Mouse (Mus musculus) left cerebral cortex, adult 11 months (tissue): ENCODE data around the gene Adap1.
A peak's percentile ranks its signal among the peaks of the same experiment; 100 is the strongest.

ENCODE experiments used
- DNase-seq: peaks from one replicate; pipeline ENCODE4 v3.0.0; 2022; ENCODE audit warnings: low spot score

The Adap1 gene

DNA sequence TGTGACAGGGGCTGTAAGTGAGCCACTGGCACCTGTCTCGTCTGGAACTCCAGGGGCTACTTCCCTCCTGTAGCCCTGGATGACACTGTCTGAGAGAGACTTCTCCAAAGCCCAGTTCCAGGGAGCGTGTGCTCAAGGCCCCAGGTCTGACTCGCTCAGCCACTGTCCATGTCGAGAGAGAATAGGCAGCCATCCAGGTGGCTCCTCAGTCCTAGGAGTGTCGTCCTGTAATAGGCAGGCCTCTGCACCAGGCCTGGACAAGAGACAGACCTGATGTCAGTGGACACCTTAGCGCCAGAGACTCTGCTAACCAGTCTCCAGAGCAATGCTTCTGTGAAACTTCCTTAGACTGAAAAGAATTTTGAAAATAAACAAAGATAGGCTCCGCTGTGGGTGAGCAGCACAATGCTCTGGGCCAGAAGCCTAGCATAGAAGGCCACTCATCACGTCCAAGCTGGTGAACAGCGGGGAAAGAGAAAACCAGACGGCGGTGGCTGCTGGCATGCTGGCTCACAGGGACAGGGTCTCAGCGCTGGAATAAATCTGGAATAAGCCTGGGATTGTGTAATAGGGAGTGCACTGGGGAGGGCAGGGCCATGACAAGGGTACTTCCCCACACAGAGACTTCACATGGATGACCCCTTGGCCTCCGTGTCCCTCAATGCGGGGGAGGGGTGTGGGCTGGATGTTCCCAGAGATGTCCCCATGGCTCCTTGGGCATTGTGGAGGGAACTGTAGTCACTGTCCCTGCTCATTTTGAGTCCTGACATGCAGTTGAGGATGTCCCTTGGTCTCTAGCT, 39.1 kb downstream of the Adap1 start:
- DNase-seq, result no peak

DNA sequence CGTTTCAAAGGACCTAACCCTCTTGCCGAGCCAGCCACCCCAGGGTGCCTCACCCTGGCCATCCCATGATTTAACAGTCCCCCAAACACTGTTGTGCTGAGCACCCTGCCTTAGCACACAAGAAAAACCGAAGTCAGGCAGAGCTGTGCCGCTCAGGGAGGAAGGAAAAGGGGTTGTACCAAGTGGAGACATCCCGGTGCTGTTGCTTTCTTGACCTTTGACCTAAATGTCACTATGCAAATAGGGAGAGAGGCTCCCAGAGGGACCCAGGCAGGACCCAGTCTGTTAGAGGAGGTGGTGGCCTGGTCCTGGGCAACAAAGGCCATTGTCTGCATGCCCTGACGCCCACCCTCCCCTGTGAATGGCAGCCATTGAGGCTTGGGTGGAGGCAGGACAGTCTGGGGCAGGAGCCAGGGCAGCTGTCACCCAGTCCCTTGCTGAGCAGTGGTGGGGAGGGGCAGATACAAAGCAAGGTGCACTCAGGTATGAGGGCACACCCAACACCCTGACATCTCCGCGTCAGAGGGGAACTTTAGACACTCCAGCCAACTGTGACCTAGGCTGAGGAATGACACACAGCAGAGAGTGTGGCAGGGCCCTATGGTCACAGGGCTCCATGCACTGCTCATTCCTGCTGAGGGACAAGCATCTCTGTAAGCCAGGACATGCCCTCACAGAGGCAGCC, 39.9 kb downstream of the Adap1 start:
- DNase-seq, result no peak

DNA sequence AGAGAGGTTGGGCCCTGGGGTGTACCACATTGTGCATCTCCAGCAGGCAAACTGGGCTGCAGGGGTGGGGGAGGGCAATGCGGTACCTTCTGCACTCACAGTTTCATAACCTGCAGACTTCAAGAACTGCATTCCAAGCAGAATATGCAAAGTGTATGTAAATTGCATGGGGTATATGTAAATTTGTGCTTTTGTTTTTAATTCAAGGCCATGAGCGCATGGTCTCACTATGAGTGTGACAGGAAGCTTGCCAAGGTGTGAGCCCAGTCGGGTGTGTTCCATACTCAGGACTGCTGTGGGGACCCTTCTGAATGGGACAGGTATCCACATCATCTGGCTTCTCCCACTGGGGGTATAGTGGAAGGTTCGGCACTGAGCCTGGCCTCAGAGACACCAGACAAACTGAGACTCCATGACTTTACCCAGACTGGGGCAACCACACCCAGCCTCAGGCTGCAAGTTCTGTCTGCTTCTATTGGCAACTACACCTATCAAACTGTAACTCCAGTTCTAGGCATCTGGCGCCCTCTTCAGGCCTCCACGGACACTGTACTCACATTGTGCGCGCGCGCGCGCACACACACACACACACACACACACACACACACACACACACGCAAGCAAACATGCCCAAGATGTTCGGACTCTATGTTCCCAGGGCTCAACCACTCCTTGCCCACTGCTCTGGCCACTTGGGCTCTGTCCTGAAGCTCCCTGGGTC, 41.8 kb downstream of the Adap1 start:
- DNase-seq, result no peak

DNA sequence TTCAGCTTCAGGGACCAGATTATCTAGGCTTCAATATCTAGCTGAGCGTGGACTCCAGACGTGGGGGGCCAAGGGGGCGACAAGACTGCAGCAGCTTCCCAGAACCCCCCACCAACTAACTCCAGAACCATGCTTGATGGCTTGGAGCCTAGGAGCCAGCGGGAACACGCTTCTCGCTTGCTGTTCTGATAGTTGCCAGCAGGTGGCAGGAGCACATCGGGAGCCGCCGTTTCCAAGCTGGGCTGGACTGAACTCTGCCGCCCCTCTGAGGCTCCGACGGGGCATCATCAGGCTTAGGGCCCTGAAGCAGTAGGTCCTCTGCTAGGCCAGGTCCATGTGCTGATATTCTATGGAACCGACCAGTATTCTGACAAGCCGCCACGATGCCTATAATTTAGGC, 43.2 kb downstream of the Adap1 start:
- DNase-seq, result peak; percentile 73

DNA sequence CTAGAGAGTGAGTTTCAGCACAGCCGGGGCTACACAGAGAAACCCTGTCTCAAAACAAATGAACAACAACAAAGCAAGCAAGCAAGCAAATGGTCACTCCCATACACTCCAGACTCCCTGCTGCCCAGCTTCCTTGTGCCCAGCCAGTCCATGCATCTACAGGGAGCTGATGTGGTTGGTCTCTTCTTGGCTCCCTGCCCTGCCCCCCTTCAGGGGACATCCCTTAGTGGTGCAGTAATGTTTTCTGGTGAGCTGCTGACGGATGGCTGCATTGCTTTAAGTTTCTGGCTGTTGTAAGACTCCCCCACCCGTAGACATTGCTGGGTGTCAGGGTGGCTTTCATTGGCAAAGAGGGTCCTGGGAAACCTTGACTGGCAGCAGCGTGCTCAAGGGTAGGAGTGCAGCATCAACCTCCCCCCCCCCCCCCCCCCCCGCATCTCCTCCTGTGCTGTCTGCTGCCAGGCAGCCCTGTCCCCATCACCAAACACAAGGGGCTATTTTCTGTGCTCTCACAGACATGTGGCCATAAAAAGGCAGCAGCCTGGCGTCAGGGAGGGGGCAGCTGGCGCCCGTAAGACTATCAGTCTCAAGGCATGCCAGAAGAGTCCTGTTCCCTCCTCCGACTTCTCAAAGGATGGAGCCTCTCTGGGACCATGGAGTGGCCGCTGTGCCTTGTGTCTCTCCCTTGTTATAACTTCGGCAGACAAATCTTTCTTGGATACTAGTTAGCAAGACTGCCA, 43.9 kb downstream of the Adap1 start:
- DNase-seq, result no peak

DNA sequence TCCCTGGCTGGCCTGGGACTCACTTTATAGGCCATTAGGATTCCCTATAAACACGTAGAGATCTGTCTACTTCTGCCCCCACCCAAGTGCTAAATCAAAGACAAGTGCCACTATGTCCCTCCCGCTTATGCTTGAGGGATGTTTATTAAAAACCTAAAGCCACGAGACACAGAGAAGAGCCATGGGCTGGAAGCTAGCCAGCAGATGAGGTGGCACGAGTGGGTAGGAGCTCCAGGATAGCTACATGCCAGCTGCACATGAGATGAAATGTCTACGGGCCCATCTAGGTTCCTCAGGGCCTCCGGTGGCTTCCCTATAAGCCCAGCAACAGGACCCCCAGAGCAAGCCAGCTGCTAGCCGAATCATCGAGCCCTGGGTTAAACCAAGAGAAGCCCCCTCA, 48.1 kb downstream of the Adap1 start:
- no peak for DNase-seq

DNA sequence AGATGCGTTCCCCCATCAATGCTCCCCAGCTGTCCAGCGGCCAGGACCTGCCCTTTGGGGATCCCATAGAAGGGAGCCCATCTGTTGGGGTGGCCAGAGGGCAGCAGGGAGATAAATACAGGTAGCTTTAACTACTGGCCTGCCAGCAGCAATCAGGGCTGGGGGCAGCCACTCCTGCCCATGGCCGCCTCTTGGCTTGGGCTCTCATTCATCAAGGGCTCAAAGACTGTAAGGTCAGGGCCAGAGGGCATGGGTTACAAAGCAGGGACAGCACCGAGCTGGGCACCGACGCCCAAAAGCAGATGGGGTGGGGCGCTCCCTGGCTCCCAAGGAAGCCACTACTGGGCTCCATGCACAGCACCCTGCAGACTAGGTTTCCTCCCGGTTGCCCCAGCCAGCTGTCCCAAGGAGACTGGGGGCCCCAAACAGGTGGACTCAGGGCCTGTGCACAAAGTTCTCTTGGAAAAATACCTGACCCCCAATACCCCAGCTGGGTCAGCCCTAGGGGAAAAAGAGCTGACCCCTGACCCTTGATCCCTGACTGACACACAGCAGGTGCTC, 53.3 kb downstream of the Adap1 start:
- no peak for DNase-seq

DNA sequence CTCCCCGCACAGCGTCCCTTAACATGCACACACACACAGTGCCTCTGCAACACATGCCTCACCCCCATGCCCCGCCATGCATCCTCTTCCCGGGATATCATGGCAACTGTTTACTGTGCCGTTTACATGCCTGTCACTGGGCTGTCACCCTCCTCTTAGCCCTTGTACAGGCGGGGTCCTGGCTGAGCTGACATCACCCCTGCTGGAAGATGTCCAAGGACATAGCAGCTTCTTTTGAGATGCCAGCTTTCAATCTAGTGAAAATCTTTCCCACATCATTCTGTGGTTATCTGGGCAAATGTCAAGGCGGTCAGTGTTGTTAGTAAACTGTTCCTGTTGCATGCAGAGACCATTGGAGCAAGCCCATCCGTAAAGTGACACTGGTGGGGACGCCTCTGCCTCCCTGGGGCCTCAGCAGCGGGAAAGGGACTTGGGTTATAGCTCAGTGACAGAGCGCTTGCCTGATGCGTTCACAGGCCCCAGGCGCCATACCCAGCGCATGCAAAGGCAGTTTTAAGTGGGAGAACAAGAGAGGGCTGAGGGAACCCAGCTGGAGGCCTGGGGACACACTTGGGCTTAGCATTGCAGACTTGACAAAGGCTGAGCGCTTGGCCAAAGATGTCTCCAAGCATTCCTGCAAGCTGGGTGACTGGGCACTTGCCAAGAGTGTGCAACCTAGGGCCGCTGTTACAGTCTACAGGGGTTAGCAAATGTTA, 54.5 kb downstream of the Adap1 start:
- DNase-seq, result no peak

DNA sequence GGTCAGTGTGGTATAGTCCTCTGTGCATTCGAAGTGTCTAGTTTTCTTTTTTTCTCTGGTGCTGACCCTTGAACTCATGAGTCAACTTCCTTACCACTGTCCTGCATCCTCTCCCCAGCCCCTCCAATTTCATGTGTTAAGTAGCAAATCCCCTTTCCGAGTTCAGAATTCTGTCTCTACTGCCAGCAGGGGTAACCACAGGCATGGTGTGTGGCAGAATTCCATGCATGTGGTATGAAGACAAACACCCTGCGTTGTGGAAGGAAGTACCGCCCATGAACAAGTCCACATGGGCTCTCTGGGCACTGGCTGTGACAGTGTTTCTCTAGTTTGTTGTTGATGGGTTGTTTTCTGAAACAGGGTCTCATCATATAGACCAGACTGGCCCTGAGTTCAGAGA, 57.8 kb downstream of the Adap1 start:
- no peak for DNase-seq

DNA sequence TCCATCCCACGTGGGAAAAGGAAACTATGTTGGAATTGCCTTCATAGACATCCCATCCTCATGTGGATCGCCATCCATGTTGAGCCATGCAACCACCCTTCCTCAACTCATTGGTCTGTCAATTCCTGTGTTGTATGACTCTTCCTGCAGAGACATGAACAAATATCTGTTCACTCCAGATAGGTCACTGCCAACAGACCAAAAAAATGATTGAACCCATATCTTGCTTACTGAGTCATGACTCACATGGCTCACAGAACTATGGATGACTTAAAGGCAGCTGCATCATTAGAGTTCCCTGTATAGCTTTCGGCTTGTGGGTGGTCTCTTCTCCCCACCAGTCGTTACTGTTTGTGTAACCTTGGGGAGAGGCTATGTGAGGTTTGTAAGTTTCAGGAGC, 64.0 kb downstream of the Adap1 start:
- no peak for DNase-seq

DNA sequence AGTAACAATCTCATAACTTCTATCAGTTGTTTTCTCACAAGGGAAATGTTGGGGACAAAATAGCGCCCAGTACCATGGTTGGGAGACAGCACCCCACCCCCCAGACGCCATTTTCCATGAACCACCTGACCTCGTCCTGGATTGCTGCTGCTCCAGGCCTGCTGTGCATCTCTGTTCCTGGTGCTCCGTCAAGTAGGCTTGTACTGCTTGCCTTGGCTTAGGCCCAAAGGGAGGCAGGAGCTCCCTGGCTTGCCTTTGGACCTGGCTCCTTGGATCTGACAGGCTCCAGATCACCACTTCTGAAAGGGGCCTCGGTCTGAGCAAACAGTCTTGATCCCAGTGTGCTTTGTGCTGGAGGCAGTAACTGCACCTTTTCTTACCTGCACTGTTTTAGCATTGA, 65.6 kb downstream of the Adap1 start:
- DNase-seq, result no peak

DNA sequence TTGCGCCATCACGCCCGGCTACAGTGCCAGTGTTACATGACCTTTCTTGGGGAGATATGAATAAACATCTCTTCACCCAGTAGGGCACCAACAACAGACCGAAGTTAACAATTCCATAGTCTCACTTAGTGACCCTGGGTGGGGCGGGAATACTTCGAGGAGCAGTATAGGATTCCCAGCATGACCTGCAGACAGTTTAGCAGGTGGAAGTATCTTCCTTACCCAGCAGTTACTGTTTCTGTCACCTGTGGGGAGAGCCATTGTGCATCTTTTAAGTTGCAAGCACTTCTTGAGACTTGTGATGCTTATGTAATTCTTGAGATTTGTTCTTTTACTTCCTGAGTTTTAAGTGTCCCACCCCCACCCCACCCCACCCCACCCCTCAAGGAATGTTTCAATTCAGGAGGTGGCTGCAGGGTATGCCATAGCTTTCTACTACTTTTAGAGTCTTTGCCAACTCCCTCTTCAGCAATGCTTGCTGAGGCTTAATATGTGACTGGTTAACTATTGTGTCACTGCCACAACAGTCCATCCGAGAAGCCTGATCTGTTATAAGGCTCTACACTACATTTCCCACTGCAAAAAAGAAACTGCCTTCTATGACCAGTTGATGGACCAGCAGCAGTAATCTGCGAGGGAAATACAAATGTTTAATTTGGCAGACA, 66.9 kb downstream of the Adap1 start:
- DNase-seq, result no peak

DNA sequence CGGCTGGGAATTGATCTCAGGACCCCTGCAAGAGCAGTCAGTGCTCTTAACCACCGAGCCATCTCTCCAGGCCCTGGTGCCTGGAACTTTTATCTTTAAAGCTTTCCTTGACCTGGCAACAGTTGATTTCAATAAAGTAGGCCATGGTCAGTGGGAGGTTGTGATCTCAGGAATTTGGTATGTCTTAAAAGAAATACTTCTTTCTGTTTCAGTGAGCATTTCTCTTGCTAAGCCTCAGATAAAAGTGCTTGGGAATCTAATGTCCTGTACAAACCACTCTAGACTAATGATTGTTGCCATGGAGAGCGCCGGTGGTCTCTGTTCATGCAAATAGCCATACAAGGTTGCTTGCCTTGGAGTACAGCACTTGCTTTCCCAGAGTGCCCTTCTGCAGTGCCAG, 67.6 kb downstream of the Adap1 start:
- DNase-seq, result no peak

DNA sequence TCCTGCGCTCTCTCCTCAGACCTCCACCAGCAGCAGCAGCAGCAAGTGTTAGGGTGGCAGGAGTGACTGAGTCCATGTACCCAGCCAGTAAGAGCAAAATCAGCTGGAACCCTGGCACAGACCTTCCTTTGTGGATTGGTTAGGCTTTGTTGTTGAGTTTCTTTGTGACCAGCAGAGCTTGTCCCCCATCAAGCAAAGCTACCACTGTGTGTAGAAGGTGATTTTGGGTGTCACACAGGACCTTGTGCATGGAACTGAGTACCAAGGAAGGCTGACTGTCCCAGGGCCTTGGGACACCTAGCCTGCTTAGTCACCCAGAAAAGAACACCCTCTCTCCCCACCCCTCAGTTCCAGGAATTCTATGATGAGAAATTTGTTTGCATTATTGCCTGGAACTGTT, 68.2 kb downstream of the Adap1 start:
- no peak for DNase-seq

DNA sequence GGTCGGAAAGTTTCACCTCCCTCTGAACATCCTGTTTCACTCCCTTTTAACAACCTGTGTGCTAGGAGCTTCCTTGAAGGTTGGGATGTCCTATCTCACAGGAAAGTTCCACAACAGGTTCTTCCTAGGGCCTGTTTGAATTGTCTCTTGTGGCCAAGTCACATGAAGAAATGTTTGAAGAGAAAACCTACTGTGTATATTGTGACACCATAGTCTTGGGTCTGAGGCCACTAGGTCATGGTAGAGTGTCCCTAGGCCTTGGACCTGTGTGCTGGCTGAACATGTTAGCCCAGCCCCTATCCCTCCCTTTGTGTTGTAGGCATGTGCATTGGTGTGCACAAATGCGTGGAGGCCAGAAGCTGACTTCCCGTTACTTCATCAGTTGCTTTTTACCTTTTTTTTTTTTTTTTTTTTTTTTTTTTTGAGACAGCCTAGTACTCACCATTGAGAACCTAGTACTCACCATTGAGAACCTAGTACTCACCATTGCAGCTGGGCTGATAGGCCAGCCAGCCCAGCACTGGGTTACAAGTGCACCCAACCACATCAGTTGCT, 69.1 kb downstream of the Adap1 start:
- no peak for DNase-seq

DNA sequence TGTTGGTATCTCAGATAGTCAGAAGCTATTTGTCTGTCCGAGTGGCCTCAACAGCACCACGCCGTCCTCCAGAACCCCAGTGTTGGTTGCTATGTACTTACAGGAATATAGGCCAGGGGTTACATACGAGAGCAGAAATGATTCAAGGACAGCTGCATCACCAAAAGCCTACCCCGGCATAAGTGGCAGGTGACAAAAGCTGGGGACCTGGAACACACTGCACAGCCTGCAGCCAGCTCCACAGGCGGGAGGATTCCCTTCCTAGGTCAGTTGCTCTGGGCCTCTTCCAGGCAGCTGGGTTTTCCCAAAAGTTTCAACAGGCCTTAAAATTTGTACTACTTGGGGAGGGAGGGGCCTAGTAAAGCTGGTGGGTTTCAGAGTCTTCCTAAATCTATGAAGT, 69.6 kb downstream of the Adap1 start:
- no peak for DNase-seq

DNA sequence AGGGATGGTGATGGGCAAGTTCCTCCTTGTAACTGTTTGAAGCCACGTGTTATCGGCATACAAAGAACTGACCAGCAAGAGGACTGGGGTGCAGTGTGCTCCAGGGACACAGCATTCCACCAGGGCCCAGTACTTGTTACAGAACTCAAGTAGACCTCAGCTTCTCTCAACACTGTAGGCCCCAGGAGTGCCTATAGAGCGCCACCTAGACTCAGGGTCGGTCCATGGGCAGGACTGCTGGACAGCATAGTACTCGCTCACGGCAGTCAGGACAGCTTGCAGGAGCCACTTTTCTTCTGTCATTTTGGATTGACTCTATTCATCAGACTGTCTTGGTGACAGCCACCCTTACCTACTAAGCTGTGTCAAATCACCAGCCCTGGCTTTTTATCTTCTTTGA, 70.5 kb downstream of the Adap1 start:
- no peak for DNase-seq

DNA sequence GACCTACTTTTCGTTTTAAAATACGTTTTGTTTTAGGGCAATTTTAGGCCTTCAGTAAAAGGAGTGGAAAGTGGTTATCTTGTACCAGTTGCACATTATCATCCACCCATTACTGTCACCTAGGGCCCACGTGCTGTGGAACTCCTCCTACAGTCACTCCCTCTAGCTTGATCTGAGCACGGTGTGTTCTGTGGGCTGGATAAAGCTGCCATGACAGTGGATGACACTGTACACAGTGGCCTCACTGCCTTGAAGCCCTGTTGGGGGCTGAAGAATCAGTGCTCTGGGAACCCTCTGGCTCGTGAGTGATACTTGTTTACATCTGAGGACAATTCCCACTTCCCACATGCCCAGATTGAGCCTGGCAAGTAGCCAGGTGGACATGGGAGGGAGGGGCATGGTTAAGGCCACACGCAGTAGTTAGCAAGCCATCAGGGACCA, 72.1 kb downstream of the Adap1 start:
- no peak for DNase-seq

DNA sequence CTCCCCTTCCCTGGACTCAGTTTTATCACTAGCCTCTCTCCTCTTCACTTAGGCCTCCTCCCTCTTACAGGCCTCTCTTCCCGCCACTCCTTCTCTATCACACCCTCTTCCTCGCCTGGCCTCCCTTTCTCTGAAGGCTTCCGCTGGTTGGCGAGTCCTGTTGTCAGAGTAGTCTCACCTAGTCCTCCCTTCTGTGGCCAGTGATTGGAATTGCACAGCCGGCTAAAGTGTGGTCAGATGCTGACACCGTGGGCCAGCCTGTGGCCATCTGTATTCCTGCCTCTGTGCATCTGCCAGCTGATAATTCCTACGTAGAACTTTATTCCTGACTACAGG, 72.5 kb downstream of the Adap1 start:
- DNase-seq, result no peak

DNA sequence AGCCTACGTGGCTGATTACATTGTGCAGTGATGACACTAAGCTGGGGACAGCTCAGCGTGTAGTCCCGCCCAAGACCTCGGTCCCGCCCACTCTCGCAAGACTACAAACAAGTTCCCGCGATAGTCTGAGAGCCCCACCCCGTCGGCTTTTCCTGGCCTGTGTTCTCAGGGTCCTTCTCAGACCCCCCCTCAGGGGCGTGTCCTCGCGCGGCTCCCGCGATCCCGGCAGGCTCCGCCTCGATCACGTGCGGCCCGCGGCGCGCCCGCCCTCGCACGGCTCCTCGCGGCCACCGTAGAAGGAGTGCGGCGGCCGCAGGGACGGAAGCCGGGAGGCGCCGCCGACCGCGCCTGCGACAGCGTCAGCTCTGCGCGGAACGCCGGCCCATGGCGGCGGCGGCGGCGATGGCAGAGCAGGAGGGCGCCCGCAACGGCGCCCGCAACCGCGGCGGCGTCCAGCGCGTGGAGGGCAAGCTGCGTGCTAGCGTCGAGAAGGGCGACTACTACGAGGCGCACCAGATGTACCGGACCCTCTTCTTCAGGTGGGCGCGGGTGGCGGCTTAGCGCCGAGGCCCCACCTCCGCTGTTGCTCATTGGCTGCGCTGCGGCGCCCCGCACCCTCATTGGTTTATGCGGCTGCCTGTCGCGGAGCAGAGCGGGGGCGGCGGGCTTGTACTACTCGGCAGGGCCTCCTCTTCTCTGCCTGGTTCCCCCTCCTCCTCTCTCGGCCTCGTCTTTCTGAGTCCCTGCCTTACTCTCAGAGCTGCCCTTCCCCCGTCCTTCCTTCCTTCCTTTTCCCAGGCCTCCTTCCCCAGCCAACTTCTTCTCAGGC, 73.1 kb downstream of the Adap1 start, which contains the start of gene Get4:
TSS of gene Get4 (plus strand) at position 244 of the 829 bp plus-strand sequence.
- peak; percentile 99 for DNase-seq
